Mouse (Mus musculus): ENCODE data around the gene Fxr1. TPM values are rescaled to one million over a fixed set of nuclear protein-coding genes. Genes with fewer than 3 reads are reported as not detected.

Fxr1 gene
- polyA plus RNA-seq, 1 experiment = 18.0 TPM

GRCm38 (mm10) chr3:34020382-34021258, 877 bp downstream of the Fxr1 start:
- Histone ChIP-seq H3K4me3 (ENCODE audit: insufficient read depth, low read depth, low read length) (peak overlapping the region; percentile 91), H3K4me1 (ENCODE audit: control insufficient read depth, insufficient read depth, low read length) (peaks cover 6% of the 10 kb centered on the region; the same call in 1 of the 2 replicates), H3K36me3 (ENCODE audit: control insufficient read depth, insufficient read depth, low read length) (no peaks in the 10 kb centered on the region), H3K27ac (ENCODE audit: insufficient read depth, low read depth, low read length) (0 out of 2 replicates have a peak overlapping the region, but pooled peaks have one; percentile 50), H3K27me3 (replicated peaks; ENCODE audit: control insufficient read depth, insufficient read depth, low read length) (no peaks in the 10 kb centered on the region)
- peak; percentile 40 for DNase-seq
- WGBS = under 1% methylated on average over 64 of the region's 70 CpGs
- TF ChIP-seq CTCF (conservative IDR thresholded peaks at IDR 0.05; ENCODE audit: insufficient read depth, insufficient read length, low read depth, low read length) = no peak
- no peak for TF ChIP-seq POLR2A (IDR thresholded peaks at IDR 0.05; ENCODE audit: low read depth, low read length)

GRCm38 (mm10) chr3:34021259-34021828, 1.6 kb downstream of the Fxr1 start:
- 55% methylated on average over 4 of the region's 4 CpGs for WGBS

GRCm38 (mm10) chr3:34028935-34029334, 9.2 kb downstream of the Fxr1 start:
- H3K27me3 ChIP-seq (replicated peaks; ENCODE audit: control insufficient read depth, insufficient read depth, low read length) = no peaks in the 10 kb centered on the region

More at GRCm38 (mm10) chr3:34021259-34021828, 1.6 kb downstream of the Fxr1 start:
- Histone ChIP-seq H3K27me3 (replicated peaks; ENCODE audit: control insufficient read depth, insufficient read depth, low read length) (no peaks in the 10 kb centered on the region), H3K4me1 (ENCODE audit: control insufficient read depth, insufficient read depth, low read length) (peaks cover 6% of the 10 kb centered on the region; the same call in 1 of the 2 replicates), H3K4me3 (ENCODE audit: insufficient read depth, low read depth, low read length) (no peak overlapping the region), H3K27ac (ENCODE audit: insufficient read depth, low read depth, low read length) (no peak overlapping the region), H3K36me3 (ENCODE audit: control insufficient read depth, insufficient read depth, low read length) (no peaks in the 10 kb centered on the region)
- no peak for DNase-seq
- no peak for TF ChIP-seq POLR2A (IDR thresholded peaks at IDR 0.05; ENCODE audit: low read depth, low read length)
- TF ChIP-seq CTCF (conservative IDR thresholded peaks at IDR 0.05; ENCODE audit: insufficient read depth, insufficient read length, low read depth, low read length) = no peak

GRCm38 (mm10) chr3:34030601-34031000, 10.9 kb downstream of the Fxr1 start:
- Histone ChIP-seq H3K4me1 (ENCODE audit: control insufficient read depth, insufficient read depth, low read length) (peaks cover 11% of the 10 kb centered on the region), H3K4me3 (ENCODE audit: insufficient read depth, low read depth, low read length) (no peak overlapping the region), H3K36me3 (ENCODE audit: control insufficient read depth, insufficient read depth, low read length) (no peaks in the 10 kb centered on the region; the same call in 1 of the 2 replicates), H3K27ac (ENCODE audit: insufficient read depth, low read depth, low read length) (no peak overlapping the region), H3K27me3 (replicated peaks; ENCODE audit: control insufficient read depth, insufficient read depth, low read length) (no peaks in the 10 kb centered on the region)
- DNase-seq = no peak
- TF ChIP-seq POLR2A (IDR thresholded peaks at IDR 0.05; ENCODE audit: low read depth, low read length) = no peak
- TF ChIP-seq CTCF (conservative IDR thresholded peaks at IDR 0.05; ENCODE audit: insufficient read depth, insufficient read length, low read depth, low read length) = no peak
- 72% methylated on average over 3 of the region's 3 CpGs for WGBS

More at GRCm38 (mm10) chr3:34028935-34029334, 9.2 kb downstream of the Fxr1 start:
- TF ChIP-seq CTCF (conservative IDR thresholded peaks at IDR 0.05; ENCODE audit: insufficient read depth, insufficient read length, low read depth, low read length) = no peak
- TF ChIP-seq POLR2A (IDR thresholded peaks at IDR 0.05; ENCODE audit: low read depth, low read length) = no peak
- Histone ChIP-seq H3K4me1 (ENCODE audit: control insufficient read depth, insufficient read depth, low read length) (peaks cover 6% of the 10 kb centered on the region; the same call in 1 of the 2 replicates), H3K27ac (ENCODE audit: insufficient read depth, low read depth, low read length) (no peak overlapping the region), H3K36me3 (ENCODE audit: control insufficient read depth, insufficient read depth, low read length) (no peaks in the 10 kb centered on the region; the same call in 1 of the 2 replicates), H3K4me3 (ENCODE audit: insufficient read depth, low read depth, low read length) (no peak overlapping the region)
- DNase-seq = no peak

GRCm38 (mm10) chr3:34033720-34034364, 14.1 kb downstream of the Fxr1 start:
- H3K36me3 ChIP-seq (ENCODE audit: control insufficient read depth, insufficient read depth, low read length) = no peaks in the 10 kb centered on the region; the same call in 1 of the 2 replicates
- 48% methylated on average over 3 of the region's 3 CpGs for WGBS
- no peaks in the 10 kb centered on the region for H3K27me3 ChIP-seq (replicated peaks; ENCODE audit: control insufficient read depth, insufficient read depth, low read length)
- no peak overlapping the region for H3K27ac ChIP-seq (ENCODE audit: insufficient read depth, low read depth, low read length)
- DNase-seq = no peak
- no peak for TF ChIP-seq CTCF (conservative IDR thresholded peaks at IDR 0.05; ENCODE audit: insufficient read depth, insufficient read length, low read depth, low read length)
- no peak for TF ChIP-seq POLR2A (IDR thresholded peaks at IDR 0.05; ENCODE audit: low read depth, low read length)
- H3K4me1 ChIP-seq (ENCODE audit: control insufficient read depth, insufficient read depth, low read length) = peaks cover 19% of the 10 kb centered on the region
- no peak overlapping the region for H3K4me3 ChIP-seq (ENCODE audit: insufficient read depth, low read depth, low read length)

- no peak overlapping the region for H3K27ac ChIP-seq (ENCODE audit: insufficient read depth, low read depth, low read length)
- H3K36me3 ChIP-seq (ENCODE audit: control insufficient read depth, insufficient read depth, low read length) = no peaks in the 10 kb centered on the region; the same call in 1 of the 2 replicates
- TF ChIP-seq CTCF (conservative IDR thresholded peaks at IDR 0.05; ENCODE audit: insufficient read depth, insufficient read length, low read depth, low read length) = no peak
- no peak for TF ChIP-seq POLR2A (IDR thresholded peaks at IDR 0.05; ENCODE audit: low read depth, low read length)
- DNase-seq = no peak
- H3K4me3 ChIP-seq (ENCODE audit: insufficient read depth, low read depth, low read length) = no peak overlapping the region
- 58% methylated on average over 1 of the region's 1 CpGs for WGBS
- H3K4me1 ChIP-seq (ENCODE audit: control insufficient read depth, insufficient read depth, low read length) = peaks cover 19% of the 10 kb centered on the region
- H3K27me3 ChIP-seq (replicated peaks; ENCODE audit: control insufficient read depth, insufficient read depth, low read length) = no peaks in the 10 kb centered on the region
Measured at GRCm38 (mm10) chr3:34034803-34035202, 15.1 kb downstream of the Fxr1 start.
